Mouse (Mus musculus): ENCODE results near the gene Cybrd1. TPM values are rescaled to one million over a fixed set of nuclear protein-coding genes. Genes with fewer than 3 reads are reported as not detected.

The Cybrd1 gene
- polyA plus RNA-seq, 1 experiment from 2014 or later = 2.8 TPM

Other genes starting within 250 kb of the Cybrd1 start
- 26.2 and 27.6 TPM in 2 replicates for gene Dcaf17, start 62.6 kb upstream of the Cybrd1 start, polyA plus RNA-seq (2016; fragmentation: Nextera tagmentation; extraction: Ambion mirVana)
- gene Mettl8, start 62.3 kb upstream of the Cybrd1 start, polyA plus RNA-seq (2016; fragmentation: Nextera tagmentation; extraction: Ambion mirVana) = 18.1 and 18.7 TPM in 2 replicates
- gene Dync1i2, start 93.8 kb downstream of the Cybrd1 start, polyA plus RNA-seq (2016; fragmentation: Nextera tagmentation; extraction: Ambion mirVana) = 102 and 107 TPM in 2 replicates
- 30.8 and 31.4 TPM in 2 replicates for gene Slc25a12, start 249.8 kb downstream of the Cybrd1 start, polyA plus RNA-seq (2016; fragmentation: Nextera tagmentation; extraction: Ambion mirVana)

Data from limb, embryonic 12.5 days (tissue).